Mouse (Mus musculus) intestine, postnatal 0 days (tissue): ENCODE measurements at regions not wholly inside any gene's neighbourhood (a gene's known extent, or its start where the extent isn't known, plus 50 kb on each side); places are given as distances from the start of the nearest gene placed in this dataset.

Experiments
- ATAC-seq: fragments of 200-750 bp; cut with Nextera tagmentation; 2 replicates; pipeline ENCODE4 v1.8.0; 2017; ENCODE audit warnings: mild to moderate bottlenecking, moderate TSS enrichment, moderate library complexity
- H3K27ac ChIP-seq: fragments of 300-500 bp; sonication (generic); 2 replicates; pipeline ENCODE4 v1.5.1; 2014; ENCODE audit warnings: mild to moderate bottlenecking, low read depth, low read length, moderate library complexity
- H3K27me3 ChIP-seq: fragments of 300-500 bp; sonication (generic); replicated peaks from 2 replicates; pipeline ENCODE4 v1.6.1; 2014; ENCODE audit warnings: low read length, mixed read lengths; ENCODE audit not compliant: control insufficient read depth, insufficient read depth
- H3K36me3 ChIP-seq: fragments of 300-500 bp; sonication (generic); 2 replicates; pipeline ENCODE4 v1.6.1; 2014; ENCODE audit warnings: mild to moderate bottlenecking, moderate library complexity; ENCODE audit not compliant: control insufficient read depth, insufficient read depth
- H3K4me1 ChIP-seq: fragments of 300-500 bp; sonication (generic); replicated peaks from 2 replicates; pipeline ENCODE4 v1.6.1; 2014; ENCODE audit warnings: antibody characterized with exemption, low read length, mixed read lengths; ENCODE audit not compliant: control insufficient read depth, insufficient read depth
- H3K4me2 ChIP-seq: fragments of 300-500 bp; sonication (generic); replicated peaks from 2 replicates; pipeline ENCODE4 v1.6.1; 2014; ENCODE audit warnings: low read depth, mild to moderate bottlenecking, moderate library complexity
- H3K4me3 ChIP-seq: fragments of 300-500 bp; sonication (generic); 2 replicates; pipeline ENCODE4 v1.5.1; 2014; ENCODE audit warnings: low read depth, low read length
- H3K9ac ChIP-seq: fragments of 300-500 bp; sonication (generic); 2 replicates; pipeline ENCODE4 v1.6.1; 2014; ENCODE audit warnings: mild to moderate bottlenecking, low read depth, low read length
- H3K9me3 ChIP-seq: fragments of 300-500 bp; sonication (generic); 2 replicates; pipeline ENCODE4 v1.6.1; 2016; ENCODE audit warnings: mixed run types; ENCODE audit not compliant: control insufficient read depth
- CTCF ChIP-seq: sonication (generic); IDR thresholded peaks from 2 replicates; pipeline ENCODE4 v1.5.1; 2016; ENCODE audit warnings: low read depth, mild to moderate bottlenecking, control low read depth, antibody characterized with exemption, moderate library complexity
- WGBS: fragments of 180-500 bp; shearing (Covaris S2); extraction: QIAGEN DNeasy Blood & Tissue Kit; methylation state at CpG from one replicate; pipeline ENCODE4 v1.1.7; 2014; 5-methylcytosine and 5-hydroxymethylcytosine counted together

GRCm38 (mm10) chr3:127958919-127959684 is 63.0 kb upstream of the Fam241a start:
- Histone ChIP-seq H3K4me2 (no peak overlapping the region), H3K9me3 (no peaks in the 10 kb centered on the region), H3K27ac (no peak overlapping the region), H3K9ac (no peak overlapping the region), H3K4me3 (no peak overlapping the region), H3K36me3 (no peaks in the 10 kb centered on the region), H3K4me1 (no peaks in the 10 kb centered on the region), H3K27me3 (no peaks in the 10 kb centered on the region)
- ATAC-seq: no peak
- TF ChIP-seq CTCF: no peak
- 38% methylated on average over 13 of the region's 13 CpGs for WGBS

GRCm38 (mm10) chr3:127954856-127955255 is 58.7 kb upstream of the Fam241a start:
- no peaks in the 10 kb centered on the region for H3K27me3 ChIP-seq
- H3K4me2 ChIP-seq: no peak overlapping the region
- no peak overlapping the region for H3K9ac ChIP-seq
- no peak overlapping the region for H3K4me3 ChIP-seq
- no peaks in the 10 kb centered on the region for H3K4me1 ChIP-seq
- no peaks in the 10 kb centered on the region for H3K36me3 ChIP-seq
- no peaks in the 10 kb centered on the region for H3K9me3 ChIP-seq
- ATAC-seq: no peak
- no peak for TF ChIP-seq CTCF
- 93% methylated on average over 4 of the region's 4 CpGs for WGBS
- H3K27ac ChIP-seq: no peak overlapping the region

GRCm38 (mm10) chr3:127953610-127954009 is 57.5 kb upstream of the Fam241a start:
- H3K4me2 ChIP-seq: no peak overlapping the region
- H3K4me3 ChIP-seq: no peak overlapping the region
- no peaks in the 10 kb centered on the region for H3K9me3 ChIP-seq
- ATAC-seq: no peak
- H3K36me3 ChIP-seq: no peaks in the 10 kb centered on the region
- no peaks in the 10 kb centered on the region for H3K4me1 ChIP-seq
- no peaks in the 10 kb centered on the region for H3K27me3 ChIP-seq
- no peak overlapping the region for H3K9ac ChIP-seq
- TF ChIP-seq CTCF: no peak
- no peak overlapping the region for H3K27ac ChIP-seq
- 85% methylated on average over 4 of the region's 4 CpGs for WGBS

DNA sequence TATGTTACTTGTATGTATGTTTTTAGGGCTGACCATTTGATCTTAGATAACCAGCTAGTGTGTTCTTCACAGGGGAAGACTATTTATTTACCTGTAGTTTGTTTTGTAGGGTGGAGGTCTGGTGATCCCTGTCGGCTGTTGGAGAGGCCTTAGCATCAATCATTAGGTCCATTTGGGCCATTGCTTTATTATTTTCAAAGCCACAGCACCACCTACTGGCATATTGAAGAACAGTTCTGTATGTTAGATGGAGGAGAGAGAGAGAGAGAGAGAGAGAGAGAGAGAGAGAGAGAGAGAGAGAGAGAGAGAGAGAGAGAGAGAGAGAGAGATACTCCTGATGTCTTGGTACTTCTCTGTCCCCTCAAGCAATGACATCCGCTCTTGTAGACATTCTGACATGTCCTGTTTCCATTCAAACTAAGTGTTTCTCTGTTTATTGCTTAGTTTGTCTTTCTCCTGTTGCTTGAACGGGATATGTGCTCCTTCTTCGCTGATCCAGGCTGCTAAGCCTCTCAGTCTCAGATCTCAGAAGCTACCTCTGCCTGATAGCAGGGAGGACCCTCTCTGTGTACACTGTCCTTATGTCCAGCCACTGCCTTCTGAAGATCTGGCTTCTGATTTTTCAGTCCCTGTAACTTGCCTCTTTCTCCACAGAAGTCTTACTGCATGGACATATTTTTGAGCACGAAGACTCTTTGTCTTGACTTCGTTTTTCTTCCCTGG is 52.9 kb upstream of the Fam241a start:
- Histone ChIP-seq H3K9me3 (no peaks in the 10 kb centered on the region), H3K4me3 (no peak overlapping the region), H3K27ac (no peak overlapping the region), H3K4me2 (no peak overlapping the region), H3K27me3 (no peaks in the 10 kb centered on the region), H3K9ac (no peak overlapping the region), H3K4me1 (no peaks in the 10 kb centered on the region), H3K36me3 (no peaks in the 10 kb centered on the region)
- peak; percentile 81 for TF ChIP-seq CTCF
- 35% methylated on average over 6 of the region's 6 CpGs for WGBS
- ATAC-seq: peak; percentile 65

DNA sequence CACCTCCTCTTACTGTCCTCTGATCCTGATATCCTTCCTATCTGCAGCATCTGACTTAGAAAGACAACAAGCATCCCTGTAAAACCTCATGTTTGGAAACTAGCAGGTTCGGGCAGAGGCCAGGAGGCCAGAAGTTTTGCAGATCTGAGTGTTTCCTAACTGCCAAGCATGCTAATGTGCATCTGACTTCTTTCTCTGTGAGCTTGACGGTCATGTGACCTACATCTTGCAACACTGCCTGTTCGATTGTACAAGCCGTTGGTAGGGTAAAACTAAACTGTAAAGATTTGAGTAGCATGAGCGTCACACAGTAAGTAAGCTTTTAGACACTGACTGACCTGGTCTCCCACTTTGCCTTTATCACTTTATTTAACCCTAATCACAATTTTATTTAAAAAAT is 52.2 kb upstream of the Fam241a start:
- H3K36me3 ChIP-seq: no peaks in the 10 kb centered on the region
- WGBS: 54% methylated on average over 5 of the region's 5 CpGs
- ATAC-seq: no peak
- no peak for TF ChIP-seq CTCF
- no peak overlapping the region for H3K4me3 ChIP-seq
- no peaks in the 10 kb centered on the region for H3K27me3 ChIP-seq
- no peaks in the 10 kb centered on the region for H3K4me1 ChIP-seq
- H3K9me3 ChIP-seq: no peaks in the 10 kb centered on the region
- H3K27ac ChIP-seq: no peak overlapping the region
- no peak overlapping the region for H3K9ac ChIP-seq
- H3K4me2 ChIP-seq: no peak overlapping the region
